Mouse (Mus musculus): ENCODE data around the gene Slc6a9. TPM values are rescaled to one million over a fixed set of nuclear protein-coding genes. Genes with fewer than 3 reads are reported as not detected.

The Slc6a9 gene
- polyA plus RNA-seq (2015; fragmentation: Nextera tagmentation; extraction: Ambion mirVana) = 9.1 and 9.2 TPM in 2 replicates

DNA sequence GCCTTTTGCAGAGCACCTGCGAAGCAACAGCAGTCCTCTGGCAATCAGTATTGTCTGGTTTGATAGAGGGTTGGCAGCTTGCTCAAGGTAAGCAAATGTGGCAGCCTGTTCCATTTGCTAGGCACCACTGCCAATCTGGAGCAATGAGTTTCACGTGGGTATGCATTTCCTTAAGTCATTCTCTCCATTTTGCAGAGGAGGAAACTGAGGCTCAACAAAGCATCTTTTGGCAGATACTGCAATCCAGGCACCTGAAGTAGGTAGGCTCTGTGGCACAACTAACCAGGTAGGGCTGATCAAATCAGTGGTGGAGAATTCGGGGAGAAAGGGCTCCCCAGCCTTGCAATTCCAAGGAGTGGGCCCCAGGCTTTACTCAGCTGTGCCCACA is at the start of gene Slc6a9:
Gene Slc6a9, plus strand, starts transcription at position 50 of the 388 bp plus-strand sequence.
- 29% methylated on average over 3 of the region's 3 CpGs for whole genome bisulfite sequencing

DNA sequence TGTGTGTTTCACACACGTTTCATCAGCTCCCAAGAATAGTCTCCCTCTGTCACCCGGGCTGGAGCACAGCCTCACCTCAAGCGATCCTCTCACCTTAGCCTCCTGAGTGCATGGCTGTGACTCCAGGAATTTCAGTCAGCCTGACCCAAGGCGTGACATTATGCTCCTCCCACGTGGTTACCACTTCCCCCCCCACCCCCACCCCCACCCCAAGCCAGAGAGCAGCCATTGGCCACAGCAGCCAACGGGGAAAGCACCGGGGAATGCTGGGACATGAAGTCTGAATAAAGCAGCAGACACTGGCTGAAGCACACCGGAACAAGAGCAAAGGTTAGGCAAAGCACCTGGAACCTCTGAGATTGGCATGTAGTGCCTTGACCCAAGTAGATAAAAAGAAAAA is 47.3 kb upstream of the Slc6a9 start:
- peak overlapping the region; percentile 11; the same call in 1 of the 2 replicates for H3K4me3 ChIP-seq (ENCODE audit: low read length)
- ATAC-seq (ENCODE audit: low read depth) = peak; percentile 78; the same call in 1 of the 2 replicates

More for the DNA sequence above, at the start of gene Slc6a9:
- Histone ChIP-seq H3K36me3 (ENCODE audit: control insufficient read depth, insufficient read depth, low read length) (no peaks in the 10 kb centered on the region), H3K9me3 (ENCODE audit: control insufficient read depth, low read length) (no peaks in the 10 kb centered on the region), H3K4me1 (replicated peaks; ENCODE audit: control insufficient read depth, insufficient read depth, low read length) (peaks cover 19% of the 10 kb centered on the region), H3K4me2 (ENCODE audit: low read depth, low read length) (peak within 1 kb of the TSS; percentile 93), H3K27me3 (ENCODE audit: control insufficient read depth, insufficient read depth, low read depth, low read length) (no peaks in the 10 kb centered on the region), H3K27ac (ENCODE audit: low read length) (peak within 1 kb of the TSS; percentile 81), H3K4me3 (ENCODE audit: low read length) (peak within 1 kb of the TSS; percentile 70), H3K9ac (ENCODE audit: low read length) (peak within 1 kb of the TSS; percentile 76)
- no peak for ATAC-seq (ENCODE audit: low read depth)

DNA sequence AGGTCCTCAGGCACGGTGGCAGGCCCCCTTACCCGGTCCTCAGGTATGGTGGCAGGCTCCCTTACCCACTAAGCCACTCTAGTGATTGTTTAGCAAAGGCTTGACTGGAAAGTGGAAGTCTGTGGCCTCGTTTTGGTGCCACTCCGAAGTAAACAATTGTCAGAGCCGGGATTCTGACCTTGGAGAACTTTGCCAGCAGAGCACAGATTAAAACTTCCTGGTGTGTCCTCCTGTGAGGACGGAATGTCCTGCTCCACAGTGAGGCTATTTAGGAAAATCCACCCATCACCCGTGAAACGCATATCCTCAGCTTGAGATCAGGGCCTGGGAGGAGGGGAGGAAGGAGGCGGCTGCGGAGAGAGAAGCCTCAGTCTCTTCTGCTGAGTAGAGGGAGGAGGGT is 46.0 kb upstream of the Slc6a9 start:
- no peak overlapping the region for H3K27ac ChIP-seq (ENCODE audit: low read length)
- no peak overlapping the region for H3K9ac ChIP-seq (ENCODE audit: low read length)
- WGBS = 45% methylated on average over 10 of the region's 10 CpGs
- no peaks in the 10 kb centered on the region for H3K27me3 ChIP-seq (ENCODE audit: control insufficient read depth, insufficient read depth, low read depth, low read length)
- H3K4me1 ChIP-seq (replicated peaks; ENCODE audit: control insufficient read depth, insufficient read depth, low read length) = no peaks in the 10 kb centered on the region
- H3K9me3 ChIP-seq (ENCODE audit: control insufficient read depth, low read length) = no peaks in the 10 kb centered on the region
- H3K4me3 ChIP-seq (ENCODE audit: low read length) = no peak overlapping the region
- no peaks in the 10 kb centered on the region for H3K36me3 ChIP-seq (ENCODE audit: control insufficient read depth, insufficient read depth, low read length)
- ATAC-seq (ENCODE audit: low read depth) = no peak
- H3K4me2 ChIP-seq (ENCODE audit: low read depth, low read length) = no peak overlapping the region

More for the DNA sequence above, 47.3 kb upstream of the Slc6a9 start:
- Histone ChIP-seq H3K9ac (ENCODE audit: low read length) (no peak overlapping the region), H3K4me2 (ENCODE audit: low read depth, low read length) (peak overlapping the region; percentile 34), H3K27me3 (ENCODE audit: control insufficient read depth, insufficient read depth, low read depth, low read length) (no peaks in the 10 kb centered on the region), H3K27ac (ENCODE audit: low read length) (no peak overlapping the region), H3K9me3 (ENCODE audit: control insufficient read depth, low read length) (no peaks in the 10 kb centered on the region), H3K4me1 (replicated peaks; ENCODE audit: control insufficient read depth, insufficient read depth, low read length) (no peaks in the 10 kb centered on the region), H3K36me3 (ENCODE audit: control insufficient read depth, insufficient read depth, low read length) (no peaks in the 10 kb centered on the region)
- 21% methylated on average over 8 of the region's 8 CpGs for WGBS

DNA sequence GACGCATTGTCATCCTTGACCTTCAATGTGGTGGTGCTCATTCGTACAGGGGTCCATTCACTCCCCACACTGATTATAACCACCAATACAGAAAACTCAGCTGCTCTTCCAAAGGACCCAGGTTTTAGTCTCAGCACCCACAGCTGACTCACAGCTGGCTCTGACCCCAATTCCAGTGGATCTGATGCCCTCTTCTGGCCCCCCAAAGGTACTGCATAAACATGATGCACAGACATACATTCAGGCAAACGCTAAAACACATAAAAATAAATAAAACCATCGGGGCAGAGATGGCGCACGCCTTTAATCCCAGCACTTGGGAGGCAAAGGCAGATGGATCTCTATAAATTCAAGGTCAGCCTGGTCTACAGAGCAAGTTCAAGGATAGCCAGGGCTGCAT is 34.4 kb upstream of the Slc6a9 start:
- H3K4me3 ChIP-seq (ENCODE audit: low read length) = no peak overlapping the region
- no peaks in the 10 kb centered on the region for H3K9me3 ChIP-seq (ENCODE audit: control insufficient read depth, low read length)
- no peaks in the 10 kb centered on the region for H3K27me3 ChIP-seq (ENCODE audit: control insufficient read depth, insufficient read depth, low read depth, low read length)
- no peaks in the 10 kb centered on the region for H3K4me1 ChIP-seq (replicated peaks; ENCODE audit: control insufficient read depth, insufficient read depth, low read length)
- WGBS = 82% methylated on average over 6 of the region's 6 CpGs
- no peak overlapping the region for H3K4me2 ChIP-seq (ENCODE audit: low read depth, low read length)
- no peak overlapping the region for H3K27ac ChIP-seq (ENCODE audit: low read length)
- no peaks in the 10 kb centered on the region for H3K36me3 ChIP-seq (ENCODE audit: control insufficient read depth, insufficient read depth, low read length)
- ATAC-seq (ENCODE audit: low read depth) = no peak
- no peak overlapping the region for H3K9ac ChIP-seq (ENCODE audit: low read length)

DNA sequence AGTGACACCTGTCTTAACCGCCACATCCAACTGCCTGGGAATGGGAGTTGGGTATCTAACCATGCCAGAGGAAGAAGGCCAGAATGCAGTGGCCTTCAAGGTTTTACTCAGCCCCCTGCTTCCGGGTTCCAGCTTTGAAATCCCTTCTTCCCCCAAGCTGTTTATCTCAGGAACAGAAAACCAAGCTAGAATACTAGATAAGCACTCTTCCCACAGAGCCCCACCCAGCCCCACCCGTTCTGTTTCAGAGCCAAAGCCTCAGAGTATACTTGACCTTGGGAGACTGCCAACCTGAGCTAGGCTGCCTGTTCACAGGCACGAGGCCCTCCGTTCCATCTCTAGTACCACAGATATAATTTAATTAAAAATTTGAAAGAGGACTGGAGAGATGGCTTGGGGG is 27.3 kb upstream of the Slc6a9 start:
- Histone ChIP-seq H3K9me3 (ENCODE audit: control insufficient read depth, low read length) (no peaks in the 10 kb centered on the region), H3K27me3 (ENCODE audit: control insufficient read depth, insufficient read depth, low read depth, low read length) (no peaks in the 10 kb centered on the region), H3K27ac (ENCODE audit: low read length) (no peak overlapping the region), H3K9ac (ENCODE audit: low read length) (no peak overlapping the region), H3K4me2 (ENCODE audit: low read depth, low read length) (no peak overlapping the region), H3K4me1 (replicated peaks; ENCODE audit: control insufficient read depth, insufficient read depth, low read length) (no peaks in the 10 kb centered on the region), H3K4me3 (ENCODE audit: low read length) (no peak overlapping the region), H3K36me3 (ENCODE audit: control insufficient read depth, insufficient read depth, low read length) (no peaks in the 10 kb centered on the region)
- 46% methylated on average over 5 of the region's 5 CpGs for WGBS
- no peak for ATAC-seq (ENCODE audit: low read depth)

DNA sequence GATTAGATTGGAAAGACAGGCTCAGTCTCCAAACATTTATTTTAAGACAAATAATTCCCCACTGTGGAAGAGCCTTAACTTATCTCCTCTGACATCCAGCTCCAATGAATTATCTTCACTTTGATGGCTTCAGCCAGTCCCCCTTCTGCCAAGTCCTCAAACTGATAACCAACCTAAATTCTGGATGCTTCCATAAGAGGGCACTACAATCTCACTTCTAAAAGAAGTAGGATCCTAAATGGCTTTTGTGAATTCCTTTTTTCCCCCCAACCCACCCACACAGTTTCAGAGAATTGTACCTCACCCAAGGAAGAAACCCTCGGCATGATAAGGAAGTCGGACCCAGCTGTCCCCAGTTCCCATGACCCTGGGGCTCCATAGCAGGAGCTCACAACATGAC is 23.4 kb upstream of the Slc6a9 start:
- no peak for ATAC-seq (ENCODE audit: low read depth)
- H3K4me3 ChIP-seq (ENCODE audit: low read length) = no peak overlapping the region
- H3K27ac ChIP-seq (ENCODE audit: low read length) = no peak overlapping the region
- H3K4me1 ChIP-seq (replicated peaks; ENCODE audit: control insufficient read depth, insufficient read depth, low read length) = no peaks in the 10 kb centered on the region
- no peaks in the 10 kb centered on the region for H3K27me3 ChIP-seq (ENCODE audit: control insufficient read depth, insufficient read depth, low read depth, low read length)
- no peak overlapping the region for H3K4me2 ChIP-seq (ENCODE audit: low read depth, low read length)
- H3K36me3 ChIP-seq (ENCODE audit: control insufficient read depth, insufficient read depth, low read length) = no peaks in the 10 kb centered on the region
- no peak overlapping the region for H3K9ac ChIP-seq (ENCODE audit: low read length)
- 0 out of 2 replicates have a peak, but pooled peaks cover 2% of the 10 kb centered on the region for H3K9me3 ChIP-seq (ENCODE audit: control insufficient read depth, low read length)
- 31% methylated on average over 2 of the region's 2 CpGs for WGBS

DNA sequence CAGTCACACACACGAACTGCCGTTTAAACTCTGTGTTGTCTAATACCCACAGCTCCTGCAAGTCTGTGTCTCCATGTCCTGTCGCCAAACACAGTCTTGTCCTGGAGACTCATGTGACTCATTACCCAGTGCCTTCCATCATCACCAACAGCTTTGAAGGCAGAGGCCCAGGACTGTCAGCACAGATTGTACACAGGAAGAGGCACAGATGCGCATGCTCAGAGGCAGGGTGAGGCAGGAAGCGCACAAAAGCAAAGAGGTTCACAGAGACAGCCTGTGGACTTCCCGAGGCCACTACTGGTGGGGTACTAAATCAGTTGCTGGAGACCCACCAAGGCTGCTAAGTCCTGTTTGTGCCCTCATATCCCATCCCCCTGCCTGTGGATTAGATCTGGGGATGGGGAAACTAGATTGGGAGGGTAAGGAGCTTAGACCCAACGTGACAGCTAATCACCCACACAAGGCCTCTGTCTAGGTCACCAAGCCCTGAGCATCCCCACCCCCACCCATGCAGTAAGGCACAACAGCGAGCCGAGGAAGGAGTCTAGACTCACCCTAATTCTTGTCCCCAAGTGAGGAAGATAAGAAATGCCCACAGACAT is 20.6 kb upstream of the Slc6a9 start:
- 31% methylated on average over 9 of the region's 9 CpGs for whole genome bisulfite sequencing
- ATAC-seq (ENCODE audit: low read depth) = peak; percentile 54; the same call in 1 of the 2 replicates
- no peak overlapping the region for H3K9ac ChIP-seq (ENCODE audit: low read length)
- no peaks in the 10 kb centered on the region for H3K27me3 ChIP-seq (ENCODE audit: control insufficient read depth, insufficient read depth, low read depth, low read length)
- H3K36me3 ChIP-seq (ENCODE audit: control insufficient read depth, insufficient read depth, low read length) = no peaks in the 10 kb centered on the region
- H3K4me3 ChIP-seq (ENCODE audit: low read length) = no peak overlapping the region
- no peaks in the 10 kb centered on the region for H3K4me1 ChIP-seq (replicated peaks; ENCODE audit: control insufficient read depth, insufficient read depth, low read length)
- no peak overlapping the region for H3K4me2 ChIP-seq (ENCODE audit: low read depth, low read length)
- 0 out of 2 replicates have a peak, but pooled peaks cover 2% of the 10 kb centered on the region for H3K9me3 ChIP-seq (ENCODE audit: control insufficient read depth, low read length)
- no peak overlapping the region for H3K27ac ChIP-seq (ENCODE audit: low read length)

DNA sequence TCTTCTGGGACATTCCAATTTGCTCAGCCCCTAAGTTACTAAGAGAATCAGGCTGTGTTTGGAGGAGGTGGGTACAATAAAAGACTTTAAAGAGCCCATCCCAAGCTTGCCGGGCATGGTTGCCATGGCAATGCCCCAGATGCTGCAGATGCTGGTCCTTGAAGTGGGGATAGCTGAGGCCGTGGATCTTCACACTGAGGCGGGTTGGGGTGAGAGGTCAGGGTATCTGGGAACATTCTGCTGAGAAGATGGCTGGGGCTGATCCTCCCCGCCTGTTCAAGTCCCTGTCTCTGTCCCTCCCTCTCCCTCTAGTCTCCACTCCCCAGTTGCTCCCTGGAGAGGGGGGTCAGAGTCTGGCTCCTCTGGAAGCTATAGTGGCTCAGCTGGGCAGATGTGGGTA is 20.0 kb upstream of the Slc6a9 start:
- no peak overlapping the region for H3K4me3 ChIP-seq (ENCODE audit: low read length)
- H3K4me2 ChIP-seq (ENCODE audit: low read depth, low read length) = no peak overlapping the region
- no peaks in the 10 kb centered on the region for H3K27me3 ChIP-seq (ENCODE audit: control insufficient read depth, insufficient read depth, low read depth, low read length)
- no peak overlapping the region for H3K27ac ChIP-seq (ENCODE audit: low read length)
- ATAC-seq (ENCODE audit: low read depth) = peak; percentile 7; the same call in 1 of the 2 replicates
- H3K9me3 ChIP-seq (ENCODE audit: control insufficient read depth, low read length) = 0 out of 2 replicates have a peak, but pooled peaks cover 2% of the 10 kb centered on the region
- no peaks in the 10 kb centered on the region for H3K36me3 ChIP-seq (ENCODE audit: control insufficient read depth, insufficient read depth, low read length)
- WGBS = 41% methylated on average over 4 of the region's 4 CpGs
- H3K4me1 ChIP-seq (replicated peaks; ENCODE audit: control insufficient read depth, insufficient read depth, low read length) = no peaks in the 10 kb centered on the region
- no peak overlapping the region for H3K9ac ChIP-seq (ENCODE audit: low read length)

DNA sequence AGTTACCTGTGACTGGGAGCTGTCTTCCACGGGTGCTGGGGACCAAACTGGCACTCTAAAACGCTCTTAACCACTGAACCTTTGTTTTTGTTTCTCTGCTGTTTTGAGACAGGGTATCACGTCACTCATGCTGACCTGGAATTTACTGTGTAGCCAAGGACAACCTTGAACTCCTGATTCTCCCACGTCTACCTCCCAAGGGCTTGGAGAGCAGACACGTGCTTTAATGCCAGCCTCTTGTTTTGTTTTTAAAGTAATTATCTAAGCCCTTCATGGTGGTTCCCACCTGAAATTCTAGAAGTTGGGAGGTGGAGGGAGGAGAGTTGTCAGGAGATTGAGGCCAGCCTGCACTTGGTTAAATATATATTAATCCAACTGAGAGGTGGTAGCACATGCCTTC is 17.5 kb upstream of the Slc6a9 start:
- no peak overlapping the region for H3K9ac ChIP-seq (ENCODE audit: low read length)
- ATAC-seq (ENCODE audit: low read depth) = no peak
- H3K4me2 ChIP-seq (ENCODE audit: low read depth, low read length) = no peak overlapping the region
- H3K4me1 ChIP-seq (replicated peaks; ENCODE audit: control insufficient read depth, insufficient read depth, low read length) = no peaks in the 10 kb centered on the region
- no peak overlapping the region for H3K4me3 ChIP-seq (ENCODE audit: low read length)
- H3K36me3 ChIP-seq (ENCODE audit: control insufficient read depth, insufficient read depth, low read length) = no peaks in the 10 kb centered on the region
- no peak overlapping the region for H3K27ac ChIP-seq (ENCODE audit: low read length)
- no peaks in the 10 kb centered on the region for H3K27me3 ChIP-seq (ENCODE audit: control insufficient read depth, insufficient read depth, low read depth, low read length)
- 0 out of 2 replicates have a peak, but pooled peaks cover 5% of the 10 kb centered on the region for H3K9me3 ChIP-seq (ENCODE audit: control insufficient read depth, low read length)
- 64% methylated on average over 5 of the region's 5 CpGs for WGBS

Measured in lung, embryonic 16.5 days (tissue).